Mouse (Mus musculus): ENCODE data around the gene Aoah.

- TF ChIP-seq CTCF (IDR thresholded peaks at IDR 0.05; ENCODE audit: extremely low read depth, insufficient read length, insufficient replicate concordance, low read depth, low read length) (no peak), POLR2A (IDR thresholded peaks at IDR 0.05; ENCODE audit: low read depth, low read length) (no peak)
These were observed 145.2 kb downstream of the Aoah start for GRCm38 (mm10) chr13:20939099-20939498.
